Mouse (Mus musculus) ES-CJ7 (cell line): Measurements from ENCODE around the gene Tpte.

Source experiments
- DNase-seq: peaks from one replicate; pipeline ENCODE4 v3.0.0; 2011; ENCODE audit warnings: low read depth, low spot score

Gene Tpte

GRCm38 (mm10) chr8:22376903-22377302, 93.7 kb downstream of the Tpte start:
- peak; percentile 66 for DNase-seq

DNA sequence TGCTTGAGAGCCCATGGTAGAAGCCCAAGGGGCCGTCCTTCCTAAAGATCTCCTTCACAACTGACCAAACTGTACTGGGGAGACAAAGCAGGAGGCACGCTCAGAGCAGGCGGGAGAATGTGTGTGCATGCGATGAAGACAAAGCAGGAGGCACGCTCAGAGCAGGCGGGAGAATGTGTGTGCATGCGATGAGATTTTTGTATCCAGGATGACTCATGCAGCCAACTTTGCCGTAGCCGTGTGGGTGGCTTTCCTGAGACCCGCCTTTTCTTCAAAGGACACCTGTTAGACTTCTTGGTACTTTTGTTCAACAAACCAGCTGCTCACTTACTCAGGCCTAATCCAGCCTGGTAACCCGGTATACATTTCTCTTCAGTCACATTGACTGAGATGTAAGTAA, 97.7 kb downstream of the Tpte start:
- no peak for DNase-seq

DNA sequence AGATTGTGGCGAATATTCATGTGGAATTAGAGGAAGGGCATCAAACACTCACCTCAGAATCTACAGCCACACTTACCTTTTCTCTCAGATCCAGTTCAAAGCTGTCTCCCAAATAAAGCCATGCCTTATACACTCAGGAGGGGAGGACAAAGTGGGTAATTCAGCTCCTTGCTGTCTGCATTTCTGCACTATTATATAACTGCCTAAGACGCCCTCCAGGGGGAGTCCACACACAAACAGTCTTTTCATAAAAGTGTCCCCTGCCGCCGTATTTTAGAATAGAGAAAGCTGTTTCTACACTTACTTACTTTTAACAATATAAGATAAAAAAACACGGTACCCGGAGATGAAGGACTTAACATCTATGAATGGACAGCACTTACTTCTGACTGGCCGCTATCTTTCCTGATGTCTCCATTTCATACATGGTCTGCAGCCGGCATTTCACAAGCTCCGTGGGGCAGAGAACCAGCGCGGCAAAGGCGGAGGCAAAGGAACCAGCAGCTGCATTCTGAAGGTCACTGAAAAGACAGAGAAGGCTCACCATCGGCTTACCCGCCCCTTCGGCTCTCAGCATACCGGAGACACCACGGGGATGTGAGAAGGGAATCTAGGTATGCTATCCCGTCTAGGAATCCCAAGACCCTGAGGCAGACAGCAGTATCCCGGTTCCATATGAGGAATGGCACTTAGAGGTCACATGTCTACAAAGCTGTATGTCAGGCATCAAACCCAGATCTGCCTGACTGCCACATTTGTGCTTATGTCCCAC, 99.8 kb downstream of the Tpte start:
- DNase-seq = peak; percentile 38

- DNase-seq = no peak
These were observed 101.9 kb downstream of the Tpte start for GRCm38 (mm10) chr8:22385158-22385557.

GRCm38 (mm10) chr8:22389874-22390273, 106.6 kb downstream of the Tpte start:
- DNase-seq = peak; percentile 27

- DNase-seq = no peak
These were observed 107.7 kb downstream of the Tpte start for GRCm38 (mm10) chr8:22390766-22391463.

DNA sequence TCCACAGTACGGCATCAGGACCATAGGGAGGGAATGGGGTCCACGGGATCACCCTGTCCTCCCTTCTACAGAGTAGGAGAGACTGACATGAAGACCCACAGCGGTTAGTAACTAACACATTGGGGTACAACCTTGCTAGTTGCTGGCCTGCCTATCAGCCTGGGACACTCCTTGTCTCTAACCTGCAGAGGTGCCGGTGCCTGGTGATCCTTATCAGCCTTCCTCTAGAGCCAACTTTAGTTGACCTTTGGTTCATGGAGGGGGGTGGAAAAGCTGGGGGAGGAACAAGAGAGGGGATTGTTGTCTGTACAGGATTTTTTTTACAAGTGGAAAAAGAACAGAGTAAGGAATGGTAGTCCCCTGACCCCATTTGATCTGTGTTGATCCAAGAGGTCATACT, 111.2 kb downstream of the Tpte start:
- DNase-seq = no peak

DNA sequence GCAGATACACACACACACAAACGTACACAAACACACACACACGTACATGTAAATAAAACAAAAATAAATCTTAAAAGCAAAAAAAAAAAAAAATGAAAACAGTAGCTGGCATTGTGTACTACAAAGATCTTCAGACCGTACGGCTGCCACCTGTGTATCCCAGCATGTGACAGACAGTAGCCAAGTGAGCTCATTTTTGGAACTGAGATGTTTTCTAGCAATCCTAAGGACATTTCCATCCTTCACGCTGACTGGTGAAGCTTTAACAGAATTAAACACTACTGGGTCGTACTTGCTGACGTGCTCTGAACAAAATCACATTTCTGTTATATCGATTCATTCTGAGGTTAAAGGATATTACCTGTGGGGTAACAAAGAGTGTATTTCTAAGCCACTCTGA, 112.0 kb downstream of the Tpte start:
- DNase-seq = no peak

- DNase-seq = peak; percentile 41
These were observed 114.5 kb downstream of the Tpte start for GRCm38 (mm10) chr8:22397811-22398141.

DNA sequence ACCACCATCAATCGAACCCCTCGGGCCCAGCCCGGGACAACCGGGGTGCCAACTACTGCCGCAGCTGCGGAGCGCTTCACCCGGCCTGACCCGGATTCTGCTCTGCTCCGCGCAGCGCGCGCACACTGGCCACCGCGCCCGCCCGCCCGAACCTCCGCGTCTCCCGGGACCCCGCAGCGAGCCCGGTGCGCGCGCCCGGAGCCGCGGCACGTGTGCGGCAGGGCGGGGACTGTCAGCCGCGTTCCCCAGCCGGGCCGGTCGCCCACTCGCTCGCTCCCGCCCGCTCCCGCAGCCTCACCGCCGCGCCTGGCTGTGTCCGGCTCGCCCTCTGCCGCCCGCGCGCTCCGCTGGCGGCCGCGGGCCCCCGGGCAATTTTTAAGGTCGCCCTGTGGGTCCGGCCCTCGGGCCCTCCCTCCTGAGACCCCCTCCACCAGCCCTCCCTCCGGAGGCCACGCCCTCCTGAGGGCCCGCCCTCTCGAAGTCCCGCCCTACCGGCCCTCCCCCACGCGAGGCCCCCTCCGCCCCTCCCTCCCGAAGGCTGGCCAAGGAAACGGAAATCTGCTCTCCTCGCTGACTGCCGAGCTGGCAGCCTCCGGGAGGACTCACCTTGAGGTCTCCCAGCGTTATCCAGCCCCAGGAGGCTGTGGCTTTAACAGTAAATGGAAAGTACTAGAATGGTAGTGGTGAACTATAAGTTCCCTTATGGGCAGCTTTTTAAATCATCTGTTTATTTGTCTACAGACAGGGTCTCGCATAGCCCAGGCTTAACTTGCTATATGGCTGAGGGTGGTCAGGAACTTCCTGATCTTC, 115.1 kb downstream of the Tpte start, which contains the start of gene Slc25a15:
Gene Slc25a15, minus strand, starts transcription at position 456 of the 810 bp plus-strand sequence.
- DNase-seq = peak; percentile 93

- DNase-seq = peak; percentile 56
These were observed 116.1 kb downstream of the Tpte start for GRCm38 (mm10) chr8:22399285-22399880.

DNA sequence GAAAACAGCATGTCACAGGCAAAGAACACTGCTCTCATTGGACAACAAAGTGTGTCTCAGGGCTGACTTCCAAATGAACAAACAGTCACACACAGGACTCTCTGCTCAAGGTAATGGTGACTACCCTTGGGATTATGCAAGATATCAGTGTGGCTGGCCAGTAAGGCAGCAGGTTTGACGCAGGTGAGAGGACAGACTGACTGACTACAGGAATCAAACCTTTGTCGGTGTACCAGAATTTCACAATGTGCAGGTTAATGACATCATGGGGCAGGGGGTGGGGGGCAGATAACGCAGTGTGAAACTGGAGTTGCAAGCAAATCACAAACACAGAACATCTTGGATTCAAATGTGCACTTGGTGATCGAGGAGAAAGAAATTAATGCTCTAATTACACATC, 117.4 kb downstream of the Tpte start:
- DNase-seq = no peak

DNA sequence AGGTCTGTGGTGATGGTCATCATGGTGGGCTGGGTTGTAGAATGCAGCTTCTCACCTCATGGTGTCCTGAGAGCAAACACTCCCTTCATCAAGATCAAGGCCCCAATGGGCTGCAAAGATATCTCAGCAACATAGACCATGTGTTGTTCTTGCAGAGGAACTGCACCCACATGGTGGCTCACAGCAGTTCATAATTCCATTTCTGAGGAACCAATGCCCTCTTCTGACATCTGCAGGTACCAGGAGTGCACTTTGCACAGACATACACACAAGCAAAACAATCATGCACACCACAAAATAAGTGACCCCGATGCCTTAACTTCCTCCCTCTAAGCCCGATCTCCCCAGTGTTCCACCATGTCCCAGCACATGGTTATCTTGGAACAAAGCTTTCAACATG, 120.0 kb downstream of the Tpte start:
- no peak for DNase-seq

GRCm38 (mm10) chr8:22405733-22406132, 122.5 kb downstream of the Tpte start:
- no peak for DNase-seq

DNA sequence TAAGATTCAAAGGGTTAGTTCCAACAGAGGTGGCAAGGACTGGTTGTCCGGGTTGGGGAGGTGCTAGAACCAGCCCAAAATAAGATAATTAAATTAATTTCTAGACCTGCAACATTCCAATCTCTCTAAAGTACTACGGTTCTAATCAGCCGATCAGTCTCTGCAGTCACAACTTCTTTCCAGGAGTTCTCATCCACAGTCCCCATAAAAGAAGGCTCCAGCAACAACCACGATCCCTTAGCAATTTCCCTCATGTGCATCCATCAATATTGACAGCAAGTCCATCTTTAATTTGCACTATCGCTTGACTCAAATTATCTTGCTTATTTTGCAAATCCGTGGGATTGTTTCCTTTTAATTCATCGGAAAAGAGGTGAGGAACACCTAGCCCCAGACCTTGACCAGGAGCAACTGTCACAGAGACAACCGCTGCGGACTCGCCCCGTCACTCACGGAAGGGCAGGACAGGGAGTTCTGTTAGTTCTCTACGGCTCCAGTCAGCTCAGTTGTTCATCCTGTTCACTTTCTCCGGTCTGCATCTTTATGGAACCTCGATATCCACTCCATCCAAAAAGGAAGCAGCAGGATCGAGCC, 127.5 kb downstream of the Tpte start:
- DNase-seq = no peak

DNA sequence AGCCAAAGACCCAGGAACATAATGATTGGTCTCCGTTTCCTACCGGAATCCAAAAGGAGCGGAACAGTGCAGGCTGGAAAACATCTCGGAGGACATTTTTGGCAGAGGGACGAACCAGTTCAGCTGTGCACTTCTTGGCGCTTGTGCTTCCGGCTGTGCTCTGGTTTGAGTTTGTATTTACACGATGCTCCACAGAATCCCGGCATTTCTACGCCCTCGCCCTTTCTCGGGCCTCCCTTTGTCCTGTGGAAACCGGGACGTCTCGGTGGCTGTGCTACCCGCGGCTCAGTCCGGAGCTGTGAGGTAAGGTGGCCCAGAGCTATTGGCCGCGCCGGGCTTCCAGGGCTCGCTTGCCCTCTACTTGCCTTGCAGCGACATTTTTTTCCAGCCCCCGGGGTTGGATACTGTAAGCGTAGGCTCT, 128.1 kb downstream of the Tpte start, which contains the start of gene Mrps31:
Gene Mrps31, plus strand, starts transcription at position 80 of the 421 bp plus-strand sequence.
- peak; percentile 97 for DNase-seq

DNA sequence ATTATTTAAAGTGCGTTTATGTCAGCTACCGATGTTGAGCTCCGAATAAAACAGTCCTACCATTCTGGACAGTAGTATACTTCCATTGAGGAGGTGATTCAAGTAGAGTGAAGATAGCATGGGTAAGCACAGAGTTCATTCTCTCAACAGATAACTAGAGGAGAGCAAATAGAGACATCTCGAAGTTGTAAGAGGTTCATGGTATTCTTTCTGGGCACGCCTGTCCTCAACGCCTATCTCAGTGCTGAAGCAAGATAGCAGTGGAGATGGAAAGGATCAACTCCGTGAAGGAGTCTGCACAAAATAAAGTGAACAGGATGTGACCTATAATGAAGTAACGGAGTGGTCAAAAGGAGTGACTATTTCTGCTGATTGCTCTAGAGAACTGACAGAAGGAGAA, 128.7 kb downstream of the Tpte start:
- DNase-seq = no peak
